Mouse (Mus musculus) ES-Bruce4 (cell line): Measurements from ENCODE around the gene Rcc2. TPM values are rescaled to one million over a fixed set of nuclear protein-coding genes. Genes with fewer than 3 reads are reported as not detected.

Experiments
- H3K27ac ChIP-seq: 2 replicates; pipeline ENCODE4 v1.5.1; 2012; ENCODE audit warnings: low read length, inconsistent platforms; ENCODE audit not compliant: insufficient read depth
- H3K27me3 ChIP-seq: 2 replicates; pipeline ENCODE4 v1.6.1; 2012; ENCODE audit warnings: mild to moderate bottlenecking, low read length, inconsistent platforms; ENCODE audit not compliant: control insufficient read depth, poor library complexity, insufficient read depth, severe bottlenecking
- H3K36me3 ChIP-seq: 2 replicates; pipeline ENCODE4 v1.6.1; 2012; ENCODE audit warnings: inconsistent platforms, mild to moderate bottlenecking, low read length, moderate library complexity; ENCODE audit not compliant: control insufficient read depth, poor library complexity, insufficient read depth, severe bottlenecking
- H3K4me1 ChIP-seq: one replicate; pipeline ENCODE4 v1.8.1; 2011; ENCODE audit warnings: low read length; ENCODE audit not compliant: control insufficient read depth, insufficient read depth
- H3K4me3 ChIP-seq: 2 replicates; pipeline ENCODE4 v1.5.1; 2011; ENCODE audit warnings: low read depth, mild to moderate bottlenecking, low read length
- H3K9ac ChIP-seq: 2 replicates; pipeline ENCODE4 v1.6.1; 2012; ENCODE audit warnings: low read depth, mild to moderate bottlenecking, inconsistent platforms; ENCODE audit not compliant: poor library complexity, severe bottlenecking
- H3K9me3 ChIP-seq: replicated peaks from 2 replicates; pipeline ENCODE4 v1.6.1; 2012; ENCODE audit warnings: mild to moderate bottlenecking, low read length, inconsistent platforms; ENCODE audit not compliant: control insufficient read depth, poor library complexity, insufficient read depth, severe bottlenecking
- CTCF ChIP-seq: IDR thresholded peaks from one replicate; pipeline ENCODE4 v1.8.1; 2011; ENCODE audit warnings: low read depth, low read length
- EP300 ChIP-seq: IDR thresholded peaks from 2 replicates; pipeline ENCODE4 v1.6.1; 2011; ENCODE audit warnings: low read depth, low read length; ENCODE audit not compliant: insufficient read depth
- POLR2A ChIP-seq: IDR thresholded peaks from one replicate; pipeline ENCODE4 v1.8.1; 2011; ENCODE audit warnings: low read length; ENCODE audit not compliant: insufficient read depth
- polyA plus RNA-seq: library from polyadenylated mRNA; stranded (reverse); fragments of >200 nt; gene quantifications from 2 replicates; pipeline ENCODE4 v1.2.4, GENCODE M21; 2011; ENCODE audit warnings: low read depth; ENCODE audit not compliant: missing spikeins, insufficient read depth, insufficient read length

The Rcc2 gene
- polyA plus RNA-seq, 1 experiment = 227 TPM

DNA sequence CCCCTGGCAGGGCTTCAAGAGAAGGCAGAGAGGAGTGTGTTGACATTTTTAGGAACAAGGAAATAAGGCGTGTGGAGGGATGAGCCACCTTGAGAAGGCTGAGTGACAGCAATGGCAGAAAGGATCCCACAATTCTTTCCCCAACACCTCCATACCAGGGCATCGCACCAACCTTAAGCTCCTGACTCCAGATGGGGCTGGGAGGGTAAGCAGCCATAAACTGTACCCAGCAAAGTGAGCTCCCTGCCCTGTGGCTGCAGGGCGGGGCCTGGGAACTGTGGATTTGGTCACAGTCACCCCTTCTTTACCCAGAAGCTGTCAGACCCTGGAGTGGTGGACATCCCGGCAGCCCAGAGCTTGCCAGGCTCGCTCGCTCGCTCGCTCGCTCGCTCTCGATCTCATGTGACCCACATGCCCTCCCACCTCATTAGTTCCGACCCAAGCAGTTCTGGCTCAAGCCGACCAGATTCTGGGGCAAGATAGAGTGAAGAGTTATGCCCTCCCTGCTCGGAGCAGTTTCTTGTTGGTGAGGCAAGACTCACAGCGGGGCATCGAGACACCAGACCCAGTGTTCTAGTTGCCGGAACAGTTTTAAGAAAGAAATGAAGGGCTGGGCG lies 38.8 kb upstream of the Rcc2 start:
- no peak overlapping the region for H3K27ac ChIP-seq
- H3K4me3 ChIP-seq = no peak overlapping the region
- no peaks in the 10 kb centered on the region for H3K9me3 ChIP-seq
- H3K4me1 ChIP-seq = peaks cover 10% of the 10 kb centered on the region
- H3K27me3 ChIP-seq = no peaks in the 10 kb centered on the region
- TF ChIP-seq CTCF (no peak), POLR2A (no peak), EP300 (no peak)
- H3K36me3 ChIP-seq = no peaks in the 10 kb centered on the region
- no peak overlapping the region for H3K9ac ChIP-seq

DNA sequence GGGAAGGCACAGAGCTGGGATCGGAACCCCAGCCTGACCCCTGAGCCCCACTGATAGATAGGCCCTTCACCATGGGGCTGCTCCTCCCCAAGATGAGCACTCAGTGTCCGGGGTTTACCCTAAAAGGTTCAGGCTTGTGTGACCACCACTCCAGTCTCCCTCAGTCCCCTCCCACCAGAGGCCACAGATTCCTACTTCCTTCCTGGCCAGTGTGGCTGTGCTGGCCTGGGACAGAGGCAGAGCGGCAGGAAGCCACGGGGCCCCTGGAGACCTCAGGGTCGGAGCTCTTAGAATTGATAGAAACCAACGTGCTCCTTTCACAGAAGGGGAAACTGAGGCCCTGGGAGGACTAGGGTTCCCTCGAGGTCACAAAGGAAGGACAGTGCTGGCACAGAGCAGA lies 37.9 kb upstream of the Rcc2 start:
- no peak overlapping the region for H3K27ac ChIP-seq
- H3K9ac ChIP-seq = no peak overlapping the region

DNA sequence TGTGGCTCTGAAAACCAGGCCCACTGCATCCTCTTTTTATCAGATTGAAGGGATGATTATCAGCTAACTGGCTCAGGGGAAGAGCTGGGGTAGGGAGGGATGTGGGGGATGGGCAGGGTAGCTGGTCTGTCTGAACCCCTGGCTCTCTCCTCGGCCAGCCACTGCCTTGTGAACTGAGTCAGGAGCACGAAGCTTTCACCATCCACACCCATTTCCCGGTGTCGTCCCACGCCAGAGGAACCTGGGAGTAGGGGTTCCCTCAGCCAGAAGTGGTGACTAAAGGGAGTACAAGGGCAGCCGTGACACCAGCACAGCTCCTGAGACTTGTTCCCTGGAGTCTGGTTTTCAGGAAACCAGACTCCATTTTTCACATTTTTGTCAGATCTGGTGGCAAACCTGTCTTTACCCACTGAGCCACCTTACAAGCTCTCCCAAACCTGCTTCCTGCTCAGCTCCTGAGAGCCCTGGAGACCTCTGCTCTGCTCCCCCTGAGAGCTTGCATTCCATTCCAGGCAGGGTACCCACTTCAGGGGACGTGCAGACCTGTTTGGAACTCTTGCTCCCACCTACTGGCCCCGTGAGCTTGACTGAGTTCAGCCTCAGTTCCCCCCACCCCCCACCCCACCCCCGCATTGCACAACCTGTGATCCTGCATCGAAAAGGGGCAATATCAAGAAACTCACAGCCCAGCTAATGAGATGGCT lies 37.3 kb upstream of the Rcc2 start:
- H3K9ac ChIP-seq = no peak overlapping the region
- H3K27me3 ChIP-seq = no peaks in the 10 kb centered on the region
- no peaks in the 10 kb centered on the region for H3K9me3 ChIP-seq
- TF ChIP-seq CTCF (no peak), EP300 (no peak), POLR2A (no peak)
- no peak overlapping the region for H3K27ac ChIP-seq
- H3K4me3 ChIP-seq = no peak overlapping the region
- no peaks in the 10 kb centered on the region for H3K36me3 ChIP-seq
- H3K4me1 ChIP-seq = peaks cover 10% of the 10 kb centered on the region

More for the DNA sequence above, 37.9 kb upstream of the Rcc2 start:
- Histone ChIP-seq H3K36me3 (no peaks in the 10 kb centered on the region), H3K9me3 (no peaks in the 10 kb centered on the region), H3K4me1 (peaks cover 10% of the 10 kb centered on the region), H3K4me3 (no peak overlapping the region), H3K27me3 (no peaks in the 10 kb centered on the region)
- no peak for TF ChIP-seq POLR2A
- no peak for TF ChIP-seq EP300
- no peak for TF ChIP-seq CTCF

DNA sequence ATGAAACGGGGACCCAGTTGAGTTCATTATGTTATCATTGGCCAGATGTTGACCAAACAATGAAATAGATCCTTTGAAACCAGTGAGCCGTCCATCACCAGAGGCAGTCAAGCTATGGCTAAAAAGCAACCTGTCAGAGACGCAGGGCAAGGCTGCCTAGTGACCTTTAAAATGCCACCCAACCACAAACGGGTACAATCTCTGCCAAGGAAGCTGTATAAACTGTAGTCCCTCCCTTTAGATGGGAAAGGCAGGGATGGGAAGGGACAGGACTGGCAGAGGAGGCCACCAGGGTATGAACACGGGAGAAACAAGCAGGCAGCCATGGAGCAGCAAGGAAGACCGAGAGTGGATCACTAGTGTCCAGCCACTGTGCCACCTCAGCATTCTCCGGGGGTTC lies 35.3 kb upstream of the Rcc2 start:
- no peaks in the 10 kb centered on the region for H3K27me3 ChIP-seq
- TF ChIP-seq CTCF (no peak), EP300 (no peak), POLR2A (no peak)
- peaks cover 10% of the 10 kb centered on the region for H3K4me1 ChIP-seq
- H3K4me3 ChIP-seq = no peak overlapping the region
- H3K36me3 ChIP-seq = no peaks in the 10 kb centered on the region
- H3K9ac ChIP-seq = no peak overlapping the region
- H3K27ac ChIP-seq = no peak overlapping the region
- no peaks in the 10 kb centered on the region for H3K9me3 ChIP-seq

DNA sequence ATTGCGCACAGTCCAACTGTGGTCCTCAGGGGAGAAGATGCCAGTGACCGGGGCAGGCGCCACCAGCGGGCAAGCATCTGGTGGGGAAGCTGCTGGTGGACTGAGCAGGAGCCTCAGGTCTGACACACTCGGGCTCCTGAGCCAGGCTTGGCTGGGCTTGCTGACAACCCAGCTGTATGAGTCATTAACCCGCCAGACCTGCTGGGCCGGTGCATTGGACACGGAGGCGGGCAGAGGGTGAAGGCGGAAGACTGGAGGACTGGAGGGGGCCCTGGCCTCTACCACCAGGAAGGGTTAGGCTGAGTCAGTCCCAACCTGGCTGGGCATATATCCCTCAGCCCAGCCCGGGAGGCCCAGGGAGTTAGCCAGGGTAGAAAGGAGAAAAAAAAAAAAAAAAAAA lies 34.6 kb upstream of the Rcc2 start, which contains the start of gene Arhgef10l:
Gene Arhgef10l, minus strand, starts transcription at position 253 of the 400 bp plus-strand sequence.
- no peak within 1 kb of the TSS for H3K9ac ChIP-seq
- H3K27me3 ChIP-seq = no peaks in the 10 kb centered on the region
- TF ChIP-seq EP300 (no peak), CTCF (no peak), POLR2A (no peak)
- H3K4me1 ChIP-seq = peaks cover 10% of the 10 kb centered on the region
- H3K9me3 ChIP-seq = no peaks in the 10 kb centered on the region
- H3K36me3 ChIP-seq = no peaks in the 10 kb centered on the region
- H3K4me3 ChIP-seq = no peak within 1 kb of the TSS
- no peak within 1 kb of the TSS for H3K27ac ChIP-seq

DNA sequence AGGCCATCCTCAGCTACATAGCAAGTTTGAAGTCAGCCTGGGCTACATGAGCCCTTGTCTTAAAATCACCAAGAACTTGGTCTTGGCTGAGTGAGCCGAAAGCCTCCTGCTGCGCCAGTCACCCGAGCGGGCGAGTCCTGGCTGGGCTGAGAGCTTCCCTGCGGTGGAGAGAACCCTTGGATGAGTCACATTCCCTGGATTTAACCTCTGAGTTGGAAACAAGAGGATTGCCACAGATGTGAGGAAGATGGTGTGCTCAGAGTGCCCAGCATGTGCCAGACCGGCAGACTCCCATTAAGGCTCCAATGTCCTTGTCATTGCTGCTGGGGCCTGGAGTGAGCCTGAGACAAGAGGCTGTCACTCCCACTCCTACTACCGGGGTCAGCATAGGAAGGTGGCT lies 32.5 kb upstream of the Rcc2 start:
- H3K9ac ChIP-seq = no peak overlapping the region
- no peak overlapping the region for H3K4me3 ChIP-seq
- H3K36me3 ChIP-seq = no peaks in the 10 kb centered on the region
- H3K4me1 ChIP-seq = peaks cover 2% of the 10 kb centered on the region
- H3K9me3 ChIP-seq = no peaks in the 10 kb centered on the region
- TF ChIP-seq CTCF = no peak
- TF ChIP-seq POLR2A = no peak
- TF ChIP-seq EP300 = no peak
- H3K27me3 ChIP-seq = no peaks in the 10 kb centered on the region
- H3K27ac ChIP-seq = no peak overlapping the region
